Mouse (Mus musculus): ENCODE results near the gene Sypl.

Sypl gene

GRCm38 (mm10) chr12:33005858-33006257, 52.2 kb downstream of the Sypl start:
- no peak for DNase-seq (ENCODE audit: low spot score)

GRCm38 (mm10) chr12:33007176-33007575, 53.5 kb downstream of the Sypl start:
- DNase-seq (ENCODE audit: low spot score), result no peak

- no peak for DNase-seq (ENCODE audit: low spot score)
These were observed 54.8 kb downstream of the Sypl start for GRCm38 (mm10) chr12:33008305-33009110.

- no peak for DNase-seq (ENCODE audit: low spot score)
These were observed 55.7 kb downstream of the Sypl start for GRCm38 (mm10) chr12:33009206-33009966.

GRCm38 (mm10) chr12:33010026-33010425, 56.3 kb downstream of the Sypl start:
- DNase-seq (ENCODE audit: low spot score), result no peak

- no peak for DNase-seq (ENCODE audit: low spot score)
These were observed 60.5 kb downstream of the Sypl start for GRCm38 (mm10) chr12:33014050-33014796.

- no peak for DNase-seq (ENCODE audit: low spot score)
These were observed 61.4 kb downstream of the Sypl start for GRCm38 (mm10) chr12:33015103-33015502.

GRCm38 (mm10) chr12:33016824-33017705, 63.4 kb downstream of the Sypl start:
- no peak for DNase-seq (ENCODE audit: low spot score)

- no peak for DNase-seq (ENCODE audit: low spot score)
These were observed 64.9 kb downstream of the Sypl start for GRCm38 (mm10) chr12:33018601-33019000.

GRCm38 (mm10) chr12:33020011-33020410, 66.3 kb downstream of the Sypl start:
- DNase-seq (ENCODE audit: low spot score), result peak; percentile 50

GRCm38 (mm10) chr12:33021140-33021539, 67.4 kb downstream of the Sypl start:
- peak; percentile 74 for DNase-seq (ENCODE audit: low spot score)

GRCm38 (mm10) chr12:33021751-33022150, 68.1 kb downstream of the Sypl start:
- DNase-seq (ENCODE audit: low spot score), result no peak

GRCm38 (mm10) chr12:33024524-33024923, 70.8 kb downstream of the Sypl start:
- DNase-seq (ENCODE audit: low spot score), result no peak

- DNase-seq (ENCODE audit: low spot score), result peak; percentile 91
These were observed 73.4 kb downstream of the Sypl start for GRCm38 (mm10) chr12:33027093-33027492.

- DNase-seq (ENCODE audit: low spot score), result peak; percentile 67
These were observed 74.5 kb downstream of the Sypl start for GRCm38 (mm10) chr12:33028109-33028691.

GRCm38 (mm10) chr12:33028708-33029107, 75.0 kb downstream of the Sypl start:
- peak; percentile 79 for DNase-seq (ENCODE audit: low spot score)
